Mouse (Mus musculus): ENCODE data around the gene Pacsin2. TPM values are rescaled to one million over a fixed set of nuclear protein-coding genes. Genes with fewer than 3 reads are reported as not detected.
"Not testable (repeated sequence)": the region's sequence is repeated elsewhere in the genome, so short reads cannot be mapped to it uniquely, and the experiment has no call there.

Pacsin2 gene
- total RNA-seq (2021), result 10 to 100 TPM; 50.2 to 55.7 TPM
- long read RNA-seq, experiment 1, transcript Pacsin2-203 (11 exons, 3,693 nt), result major isoform, 14 of 28 reads
- long read RNA-seq, experiment 1, partial matches to known transcripts, result 1 of 28 reads
- long read RNA-seq, experiment 1, other reads (novel, unspliced or antisense), result 12 of 28 reads
- long read RNA-seq, experiment 2, transcript Pacsin2-203 (11 exons, 3,693 nt), result major isoform, 19 of 45 reads
- long read RNA-seq, experiment 2, partial matches to known transcripts, result 20 of 45 reads
- long read RNA-seq, experiment 2, other reads (novel, unspliced or antisense), result 5 of 45 reads

- DNase-seq (ENCODE audit: low spot score in 2 of 2), result peak; percentile 91 to 96
These were observed at the start of gene Pacsin2 for GRCm38 (mm10) chr15:83464083-83464904. Pacsin2 (minus strand) TSS chr15:83464606.

GRCm38 (mm10) chr15:83512489-83513281, 48.3 kb upstream of the Pacsin2 start:
- no peak for DNase-seq (ENCODE audit: low spot score in 2 of 2)

- peak; percentile 87 to 96 for DNase-seq (ENCODE audit: low spot score in 2 of 2)
These were observed 46.5 kb upstream of the Pacsin2 start, which contains the start of gene Ttll1 for GRCm38 (mm10) chr15:83510805-83511405. Ttll1 (minus strand) TSS chr15:83510893.

GRCm38 (mm10) chr15:83509950-83510804, 45.8 kb upstream of the Pacsin2 start:
- no peak for DNase-seq (ENCODE audit: low spot score in 2 of 2)

GRCm38 (mm10) chr15:83501483-83501882, 37.1 kb upstream of the Pacsin2 start:
- not testable (repeated sequence) for DNase-seq (ENCODE audit: low spot score in 2 of 2)

DNA sequence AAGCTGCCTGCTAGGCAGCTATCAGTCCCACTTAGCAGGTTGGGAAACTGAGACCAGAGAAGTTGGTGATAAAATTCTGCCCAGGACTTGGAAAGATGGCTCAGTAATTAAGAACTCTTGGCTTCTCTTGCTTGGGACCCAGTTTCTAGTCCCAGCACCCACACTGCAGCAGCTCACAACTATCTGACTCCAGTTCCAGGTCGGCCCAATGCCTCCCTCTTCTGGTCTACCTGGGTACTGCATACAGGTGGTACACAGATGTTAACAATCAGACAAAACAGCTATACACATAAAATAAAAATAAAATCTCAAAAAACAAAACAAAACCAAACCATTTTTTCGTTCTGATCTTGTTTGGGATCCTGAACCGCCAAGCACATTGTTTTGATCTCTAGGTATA, 35.9 kb upstream of the Pacsin2 start:
- DNase-seq (ENCODE audit: low spot score in 2 of 2), result no peak

DNA sequence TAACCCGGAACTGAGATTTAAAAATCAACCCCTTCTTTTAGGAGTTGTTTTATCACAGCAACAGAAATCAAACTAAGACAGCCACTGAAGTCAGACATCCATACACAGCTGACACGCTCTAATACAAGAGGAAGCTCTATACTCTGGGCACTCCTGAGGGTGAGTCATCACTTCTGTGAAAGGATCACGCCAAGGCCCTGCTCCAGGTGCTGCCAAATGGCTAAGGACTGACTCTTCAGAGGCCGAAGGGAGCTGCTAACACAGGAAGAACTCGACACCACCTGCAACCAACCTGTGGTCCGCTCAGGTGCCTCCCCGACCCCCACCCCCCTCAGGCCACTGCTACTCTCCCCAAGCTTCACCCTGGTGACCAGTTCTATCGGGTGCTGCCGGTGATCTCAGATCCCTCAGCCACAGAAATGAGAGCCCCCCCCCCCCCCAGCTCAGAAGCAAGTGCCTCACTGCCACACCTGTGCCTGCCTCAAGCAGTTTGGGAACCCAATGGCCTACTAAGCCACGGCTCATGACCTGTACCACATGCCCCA, 34.9 kb upstream of the Pacsin2 start:
- DNase-seq (ENCODE audit: low spot score in 2 of 2), result no peak

DNA sequence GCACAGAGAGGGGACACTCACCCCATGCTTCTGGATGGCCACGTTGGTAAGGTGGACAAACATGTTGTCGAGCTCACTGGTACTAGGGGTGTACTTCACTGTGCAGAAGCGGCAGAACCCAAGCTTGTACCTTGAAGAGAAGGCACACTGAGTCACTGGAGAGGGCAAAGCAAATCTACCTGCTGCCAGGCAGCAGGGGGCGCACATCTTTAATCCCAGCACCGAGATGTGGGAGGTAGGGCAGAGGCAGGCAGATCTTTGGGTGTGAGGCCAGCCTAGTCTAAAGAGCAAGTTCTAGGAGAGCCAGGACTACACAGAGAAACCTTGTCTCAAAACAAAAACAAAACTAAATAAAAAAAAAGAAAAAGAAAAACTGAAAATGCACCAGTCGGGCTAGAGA, 32.9 kb upstream of the Pacsin2 start:
- no peak for DNase-seq (ENCODE audit: low spot score in 2 of 2)

- no peak for DNase-seq (ENCODE audit: low spot score in 2 of 2)
These were observed 31.5 kb upstream of the Pacsin2 start for GRCm38 (mm10) chr15:83495787-83496367.

DNA sequence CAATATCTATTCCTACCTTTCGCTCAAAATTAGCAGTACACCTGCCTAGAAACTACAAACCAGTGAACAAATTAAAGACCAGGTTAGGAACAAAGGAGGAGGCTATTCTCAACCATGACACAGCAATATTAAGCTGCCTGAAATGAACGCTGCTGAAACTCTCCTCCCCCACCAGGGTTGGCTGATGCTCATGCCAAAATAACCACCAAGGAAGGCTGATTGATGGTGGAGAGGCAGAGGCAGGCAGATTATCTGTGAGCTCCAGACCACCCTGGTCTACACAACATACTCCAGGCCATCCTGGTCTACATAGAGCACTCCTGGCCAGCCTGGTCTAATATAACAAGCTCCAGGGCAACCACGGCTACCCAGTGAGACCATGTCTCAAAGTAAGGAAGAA, 30.8 kb upstream of the Pacsin2 start:
- no peak for DNase-seq (ENCODE audit: low spot score in 2 of 2)

DNA sequence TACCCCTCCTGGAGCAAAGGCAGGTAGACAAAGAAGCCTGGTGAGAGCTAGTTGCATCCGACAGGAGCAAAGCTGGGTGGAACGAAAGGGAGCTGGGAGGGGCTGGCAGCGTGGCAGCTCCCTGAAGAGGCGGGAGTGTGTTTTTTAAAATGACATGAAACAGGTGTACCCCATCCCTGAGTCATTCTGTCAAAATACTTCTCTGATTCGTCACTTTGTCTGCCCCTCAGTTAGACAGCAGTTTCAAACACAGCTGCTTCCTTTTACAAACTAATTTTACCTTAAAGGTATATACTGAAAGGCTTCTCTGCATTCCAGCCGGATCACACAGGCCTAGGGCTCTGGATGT, 30.1 kb upstream of the Pacsin2 start:
- no peak for DNase-seq (ENCODE audit: low spot score in 2 of 2)

GRCm38 (mm10) chr15:83493856-83494571, 29.6 kb upstream of the Pacsin2 start:
- DNase-seq (ENCODE audit: low spot score in 2 of 2), result no peak

DNA sequence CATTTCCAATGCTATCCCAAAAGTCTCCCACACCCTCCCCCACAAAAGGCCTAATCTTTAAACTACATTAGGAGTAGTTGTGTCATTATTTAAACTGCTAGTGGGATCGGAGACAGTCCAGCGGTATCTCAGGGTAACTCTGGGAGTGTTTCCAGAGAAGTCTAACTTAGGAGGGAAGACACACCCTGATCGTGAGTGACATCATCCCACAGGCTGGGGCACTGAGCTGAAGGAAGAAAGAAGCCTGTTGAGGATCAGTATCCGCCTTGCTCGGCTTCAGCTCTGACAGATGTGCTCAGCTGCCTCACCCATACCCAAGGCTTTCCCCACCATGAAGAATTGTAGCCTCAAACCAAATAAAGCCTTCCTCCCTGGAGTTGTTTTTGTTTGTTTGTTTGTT, 27.5 kb upstream of the Pacsin2 start:
- DNase-seq (ENCODE audit: low spot score in 2 of 2), result no peak

DNA sequence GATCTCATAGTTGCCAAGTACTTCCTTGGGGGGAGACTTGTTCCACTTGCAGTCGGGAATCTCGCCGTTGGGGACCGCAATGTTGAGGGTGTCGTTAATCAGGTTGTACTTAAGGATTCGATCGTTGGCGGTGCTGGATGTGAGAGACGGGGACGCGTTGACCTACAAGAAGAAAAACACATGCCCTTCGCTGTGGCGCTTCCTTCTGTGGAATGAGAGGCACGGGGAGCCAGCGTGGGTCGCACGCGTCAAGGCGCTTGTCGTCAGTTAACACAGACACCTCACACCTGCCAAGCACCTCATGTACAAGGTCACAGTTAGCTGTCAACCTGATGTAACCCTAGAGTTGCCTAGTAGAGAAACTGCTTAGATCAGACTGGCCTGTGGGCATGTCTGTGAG, 25.1 kb upstream of the Pacsin2 start:
- DNase-seq (ENCODE audit: low spot score in 2 of 2), result no peak

DNA sequence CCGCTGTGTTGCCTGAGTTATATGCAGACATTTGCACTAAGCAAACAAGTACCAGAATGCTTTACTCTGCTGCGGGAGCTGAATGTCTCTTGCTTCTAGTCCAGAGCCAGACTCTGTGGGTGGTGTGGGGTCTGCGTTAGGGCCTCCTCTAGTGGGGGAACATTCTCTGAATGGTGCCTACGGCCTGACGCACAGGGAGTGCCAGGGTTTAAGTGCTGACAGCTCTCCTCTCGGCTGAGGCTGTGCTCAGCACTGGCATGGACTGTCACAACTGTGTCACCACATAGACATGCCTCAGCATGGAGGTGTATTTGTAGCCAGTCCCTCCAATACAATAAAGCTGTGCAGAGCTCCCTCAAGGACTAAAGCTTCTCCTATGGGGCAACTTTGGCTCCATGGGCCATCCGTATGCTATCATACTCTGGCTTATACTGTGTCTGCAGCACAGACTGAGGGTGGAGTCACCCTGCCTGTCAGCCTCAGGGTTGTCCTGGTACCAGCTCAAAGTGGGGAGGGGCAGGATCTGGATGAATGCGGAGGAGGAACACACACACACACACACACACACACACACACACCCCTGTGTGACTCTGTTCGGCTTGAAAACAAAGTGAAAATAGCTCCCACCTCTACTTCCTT, 23.2 kb upstream of the Pacsin2 start:
- DNase-seq (ENCODE audit: low spot score in 2 of 2), result no peak

DNA sequence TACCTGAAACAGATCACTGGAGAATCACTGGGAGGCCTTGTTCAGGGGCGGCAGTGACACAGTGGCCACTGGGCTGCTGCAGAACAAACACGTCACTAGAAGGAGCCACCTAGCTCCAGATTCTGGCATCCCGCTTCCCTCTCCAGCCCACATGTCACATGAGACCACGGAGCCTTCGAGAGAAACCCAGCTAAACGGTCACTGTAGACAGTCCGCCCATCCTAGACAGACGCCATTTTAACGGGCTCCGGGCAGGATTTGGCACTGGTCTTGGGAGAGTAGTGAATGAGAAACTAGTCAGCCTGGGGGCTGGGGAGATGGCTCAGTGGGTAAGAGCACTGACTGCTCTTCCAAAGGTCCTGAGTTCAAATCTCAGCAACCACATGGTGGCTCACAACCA, 19.9 kb upstream of the Pacsin2 start:
- no peak for DNase-seq (ENCODE audit: low spot score in 2 of 2)

DNA sequence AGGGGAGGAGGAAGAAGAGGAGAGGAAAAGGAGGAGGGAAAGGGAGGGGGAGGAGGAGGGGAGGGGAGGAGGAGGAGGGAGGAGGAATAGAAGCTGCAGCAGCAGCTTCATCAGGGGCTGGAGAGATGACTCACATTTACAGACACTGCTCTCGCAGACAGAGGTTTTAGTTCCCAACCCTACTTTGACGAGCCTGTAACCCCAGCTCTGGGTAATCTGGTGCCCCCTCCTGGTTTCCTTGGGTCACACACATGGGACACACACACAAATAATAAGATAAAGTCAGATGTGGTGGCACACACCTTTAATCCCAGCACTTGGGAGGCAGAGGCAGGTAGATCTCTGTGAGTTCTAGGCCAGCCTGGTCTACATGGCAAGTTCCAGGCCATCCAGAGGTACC, 19.1 kb upstream of the Pacsin2 start:
- DNase-seq (ENCODE audit: low spot score in 2 of 2), result no peak

GRCm38 (mm10) chr15:83482645-83483224, 18.3 kb upstream of the Pacsin2 start:
- DNase-seq (ENCODE audit: low spot score in 2 of 2), result no peak

Measured in layer of hippocampus, postnatal 14 days (tissue).